Mouse (Mus musculus) megakaryocyte progenitor cell, adult 5-6 weeks (primary cell): Measurements from ENCODE around the gene Sult2a3. TPM values are rescaled to one million over a fixed set of nuclear protein-coding genes. Genes with fewer than 3 reads are reported as not detected.
"Not testable (repeated sequence)": the region's sequence is repeated elsewhere in the genome, so short reads cannot be mapped to it uniquely, and the experiment has no call there.

Experiments used
- ATAC-seq: replicated peaks from 2 replicates; pipeline ENCODE4 v1.8.0; 2016; ENCODE audit warnings: mild to moderate bottlenecking, moderate TSS enrichment, inconsistent platforms; ENCODE audit not compliant: poor library complexity
- total RNA-seq, 2 experiments: library from RNA; stranded (forward) in 1 of 2; stranded (reverse) in 1 of 2; fragments of 157-497, 149-512 nt in 1 of 2; fragments of 200-1000 nt in 1 of 2; gene quantifications; 2 replicates each; pipeline versions ENCODE4 v1.2.3 to v1.2.4; 2015 to 2017

The Sult2a3 gene
- total RNA-seq (2015) (not detected in 2 replicates), total RNA-seq (2017) (not detected in 2 replicates)

DNA sequence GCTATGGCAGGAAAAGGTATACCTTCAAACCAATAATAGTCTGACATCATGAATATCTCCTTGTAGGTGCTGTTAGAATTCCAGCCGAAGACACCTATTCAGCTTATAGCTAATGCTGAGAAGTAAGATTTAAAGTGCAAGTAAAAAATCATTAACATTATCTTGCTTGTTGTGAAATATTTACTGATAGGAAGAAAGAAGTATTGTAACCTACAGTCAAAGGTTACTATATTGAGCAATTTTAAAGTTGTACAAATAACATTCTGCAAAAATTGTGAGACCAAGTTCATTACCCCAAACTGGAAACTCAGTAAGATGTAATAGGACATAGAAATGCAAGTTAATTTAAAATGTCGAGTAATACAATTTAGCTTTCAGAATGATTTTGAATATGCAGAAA, at the start of gene Sult2a3:
Sult2a3 (minus strand) TSS at position 101 of the 400 bp plus-strand sequence.
- ATAC-seq: no peak

DNA sequence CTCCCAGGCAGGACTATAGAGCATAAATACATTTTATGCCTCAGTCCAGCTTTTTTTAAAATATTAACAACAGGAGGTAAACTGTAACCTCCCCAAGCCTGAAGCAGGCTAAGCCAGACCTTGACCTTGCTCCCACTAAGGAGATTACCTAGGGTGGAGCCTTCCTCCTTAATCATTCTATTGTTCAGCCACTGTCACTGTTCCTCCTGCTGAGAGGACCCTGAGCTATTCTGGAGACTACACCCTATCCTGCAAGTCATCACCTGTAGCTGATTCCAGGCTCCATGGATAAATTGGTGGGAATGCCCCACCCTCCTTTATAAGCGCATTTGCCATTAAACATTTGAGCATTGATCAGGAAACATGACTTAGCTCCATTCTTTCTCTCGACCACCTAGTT, 2.4 kb downstream of the Sult2a3 start:
- ATAC-seq: no peak

DNA sequence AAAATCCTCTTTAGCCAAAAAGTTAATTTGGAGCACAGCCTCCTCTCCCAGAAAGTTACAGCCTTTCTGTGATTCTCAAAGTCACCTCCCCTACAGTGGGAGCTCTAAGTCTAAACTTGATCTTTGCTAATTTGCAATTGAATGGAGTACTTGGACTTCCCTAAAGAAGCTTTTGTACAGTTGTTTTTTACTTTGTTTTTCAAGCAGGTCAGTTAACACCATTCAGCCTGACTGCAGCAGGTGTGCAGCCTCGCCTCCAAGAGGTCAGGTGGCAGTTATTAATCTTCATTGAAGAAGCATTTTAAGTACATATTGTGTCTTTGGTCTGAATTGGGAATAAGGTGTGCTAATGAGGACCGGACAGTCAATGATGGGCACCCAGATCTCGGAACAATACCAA, 3.0 kb downstream of the Sult2a3 start:
- not testable (repeated sequence) for ATAC-seq

DNA sequence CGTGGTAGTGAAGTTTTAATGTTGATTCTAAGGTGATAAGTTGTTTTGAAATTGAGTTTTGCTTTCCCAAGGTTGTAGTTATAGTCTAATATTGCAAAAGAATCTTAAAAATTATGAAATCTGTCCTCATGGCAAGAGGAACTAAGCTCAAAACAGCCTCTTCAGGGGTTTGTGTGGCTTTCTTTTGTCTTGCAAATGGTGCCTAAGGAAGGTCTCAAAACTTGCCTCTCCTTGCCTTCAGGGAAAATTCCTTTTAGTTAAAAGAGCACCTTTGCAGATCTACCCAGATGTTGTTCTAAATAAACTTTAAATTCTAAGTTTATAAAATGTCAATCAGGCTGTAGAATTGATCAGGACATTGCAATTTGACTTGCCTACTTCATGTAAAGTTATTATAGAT, 6.1 kb downstream of the Sult2a3 start:
- ATAC-seq: no peak

DNA sequence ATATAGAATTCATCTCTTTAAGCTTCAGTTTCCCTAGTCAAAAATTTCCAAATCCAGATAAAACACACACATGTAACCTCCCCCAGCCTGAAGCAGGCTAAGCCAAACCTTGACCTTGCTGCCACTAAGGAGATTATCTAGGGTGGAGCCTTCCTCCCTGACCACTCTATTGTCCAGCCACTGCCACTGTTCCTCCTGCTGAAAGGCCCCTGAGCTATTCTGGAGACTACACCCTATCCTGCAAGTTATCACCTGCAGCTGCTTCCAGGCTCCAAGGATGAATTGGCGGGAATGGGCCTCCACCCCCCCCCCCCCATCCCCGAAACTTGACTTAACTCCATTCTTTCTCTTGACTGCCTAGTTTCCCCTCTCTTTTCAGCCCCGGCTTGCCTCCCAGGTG, 8.4 kb downstream of the Sult2a3 start:
- not testable (repeated sequence) for ATAC-seq

DNA sequence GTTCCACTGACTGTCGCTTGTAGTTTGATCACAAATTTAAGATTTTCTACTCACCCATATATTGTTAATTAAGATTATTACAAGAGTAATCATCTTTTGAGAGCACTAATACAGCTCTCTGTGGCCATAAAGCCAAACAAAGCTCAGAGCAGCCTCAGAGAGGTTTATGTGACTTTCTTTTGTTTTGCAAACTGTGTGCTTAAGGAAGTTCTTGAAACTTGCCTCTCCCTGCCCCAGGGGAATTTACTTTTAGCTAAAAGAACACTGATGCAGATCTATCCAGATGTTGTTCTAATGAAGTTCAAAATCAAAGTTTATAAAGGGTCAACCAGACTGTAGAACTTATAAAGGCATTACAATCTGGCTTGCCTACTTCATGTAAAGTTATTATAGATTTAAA, 75.0 kb downstream of the Sult2a3 start:
- not testable (repeated sequence) for ATAC-seq

DNA sequence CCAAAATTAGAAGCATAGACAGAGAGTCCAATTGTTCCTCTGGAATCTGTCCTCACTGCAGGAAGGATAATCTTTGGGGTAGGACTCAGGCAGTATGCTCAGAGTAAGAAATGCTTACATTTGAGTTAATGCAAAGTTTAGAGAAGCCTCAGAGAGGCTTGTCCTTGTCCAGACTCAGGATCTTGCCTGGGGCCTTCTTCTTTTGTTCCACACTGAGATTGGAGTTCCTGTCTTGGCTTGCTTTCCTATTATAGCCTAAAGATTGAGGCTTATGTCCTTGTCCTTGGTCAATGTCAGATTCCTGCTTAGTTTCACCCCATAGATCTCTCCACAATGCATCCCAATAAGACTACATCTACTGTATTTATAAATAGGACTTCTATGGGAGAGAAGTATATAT, 92.0 kb downstream of the Sult2a3 start:
- ATAC-seq: not testable (repeated sequence)

Other genes starting within 250 kb of the Sult2a3 start
- gene Sult2a4, start 133.4 kb downstream of the Sult2a3 start, total RNA-seq (2015): not detected in 2 replicates
- not detected in 2 replicates for gene Sult2a4, start 133.4 kb downstream of the Sult2a3 start, total RNA-seq (2017)
- not detected in 2 replicates for gene Sult2a6, start 131.8 kb upstream of the Sult2a3 start, total RNA-seq (2015)
- not detected in 2 replicates for gene Sult2a6, start 131.8 kb upstream of the Sult2a3 start, total RNA-seq (2017)
- not detected in 2 replicates for gene Obox8, start 210.5 kb upstream of the Sult2a3 start, total RNA-seq (2015)
- gene Obox8, start 210.5 kb upstream of the Sult2a3 start, total RNA-seq (2017): not detected in 2 replicates